Mouse (Mus musculus): ENCODE measurements around the gene Adam22. TPM values are rescaled to one million over a fixed set of nuclear protein-coding genes. Genes with fewer than 3 reads are reported as not detected.

The Adam22 gene
- polyA plus RNA-seq, 1 experiment from 2014 or later = 7.7 TPM

DNA sequence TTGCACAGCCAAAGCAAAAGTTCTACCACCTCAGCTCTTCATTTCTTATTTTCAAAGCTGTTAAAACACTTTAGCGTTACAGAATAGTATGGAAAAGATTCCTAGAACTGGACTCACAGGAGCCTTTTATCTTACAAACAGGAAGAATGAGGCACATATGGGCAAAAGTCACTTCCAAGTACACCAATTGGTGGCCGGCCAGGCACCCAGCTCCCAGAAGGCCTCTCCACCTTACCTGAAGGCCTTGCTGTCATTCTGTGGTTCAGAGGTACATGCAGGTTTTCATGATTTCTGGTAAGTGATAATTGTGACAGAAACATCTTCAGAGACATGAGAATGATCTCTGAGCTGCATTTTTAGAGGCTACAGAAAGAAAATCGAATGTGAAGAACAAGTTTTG lies 24.7 kb downstream of the Adam22 start:
- H3K27me3 ChIP-seq (ENCODE audit: insufficient read depth, low read length) = no peaks in the 10 kb centered on the region
- WGBS = 83% methylated on average over 3 of the region's 3 CpGs
- TF ChIP-seq CTCF (IDR thresholded peaks at IDR 0.05; ENCODE audit: low read depth) = no peak

GRCm38 (mm10) chr5:8341676-8342075 lies 26.3 kb downstream of the Adam22 start:
- no peaks in the 10 kb centered on the region for H3K36me3 ChIP-seq (ENCODE audit: insufficient read depth, low read length)
- no peak overlapping the region for H3K4me2 ChIP-seq (ENCODE audit: low read length)
- H3K4me1 ChIP-seq (replicated peaks; ENCODE audit: insufficient read depth, low read length) = no peaks in the 10 kb centered on the region
- WGBS = 89% methylated on average over 4 of the region's 4 CpGs
- H3K9ac ChIP-seq (ENCODE audit: low read depth, low read length) = no peak overlapping the region
- no peak overlapping the region for H3K4me3 ChIP-seq (replicated peaks; ENCODE audit: low read depth, low read length)
- no peaks in the 10 kb centered on the region for H3K27me3 ChIP-seq (ENCODE audit: insufficient read depth, low read length)
- no peak overlapping the region for H3K27ac ChIP-seq
- ATAC-seq (replicated peaks; ENCODE audit: low FRiP score, low read depth) = no peak
- DNase-seq (ENCODE audit: low spot score) = no peak
- H3K9me3 ChIP-seq (replicated peaks; ENCODE audit: low read length) = no peaks in the 10 kb centered on the region
- TF ChIP-seq CTCF (IDR thresholded peaks at IDR 0.05; ENCODE audit: low read depth) = no peak

More for the DNA sequence above, 24.7 kb downstream of the Adam22 start:
- H3K9me3 ChIP-seq (replicated peaks; ENCODE audit: low read length) = no peaks in the 10 kb centered on the region
- ATAC-seq (replicated peaks; ENCODE audit: low FRiP score, low read depth) (no peak), DNase-seq (ENCODE audit: low spot score) (no peak)
- H3K4me3 ChIP-seq (replicated peaks; ENCODE audit: low read depth, low read length) = no peak overlapping the region
- H3K27ac ChIP-seq = peak overlapping the region; percentile 8; the same call in 1 of the 2 replicates
- H3K4me1 ChIP-seq (replicated peaks; ENCODE audit: insufficient read depth, low read length) = no peaks in the 10 kb centered on the region
- no peak overlapping the region for H3K9ac ChIP-seq (ENCODE audit: low read depth, low read length)
- no peak overlapping the region for H3K4me2 ChIP-seq (ENCODE audit: low read length)
- H3K36me3 ChIP-seq (ENCODE audit: insufficient read depth, low read length) = no peaks in the 10 kb centered on the region

GRCm38 (mm10) chr5:8327645-8328269 lies 40.2 kb downstream of the Adam22 start:
- no peaks in the 10 kb centered on the region for H3K36me3 ChIP-seq (ENCODE audit: insufficient read depth, low read length)
- H3K4me1 ChIP-seq (replicated peaks; ENCODE audit: insufficient read depth, low read length) = no peaks in the 10 kb centered on the region
- WGBS = 41% methylated on average over 4 of the region's 4 CpGs
- no peaks in the 10 kb centered on the region for H3K9me3 ChIP-seq (replicated peaks; ENCODE audit: low read length)
- H3K4me2 ChIP-seq (ENCODE audit: low read length) = no peak overlapping the region
- no peak for ATAC-seq (replicated peaks; ENCODE audit: low FRiP score, low read depth)
- no peak overlapping the region for H3K4me3 ChIP-seq (replicated peaks; ENCODE audit: low read depth, low read length)
- H3K27me3 ChIP-seq (ENCODE audit: insufficient read depth, low read length) = no peaks in the 10 kb centered on the region
- TF ChIP-seq CTCF (IDR thresholded peaks at IDR 0.05; ENCODE audit: low read depth) = no peak
- DNase-seq (ENCODE audit: low spot score) = no peak
- H3K27ac ChIP-seq = 0 out of 2 replicates have a peak overlapping the region, but pooled peaks have one; percentile 6
- H3K9ac ChIP-seq (ENCODE audit: low read depth, low read length) = no peak overlapping the region

DNA sequence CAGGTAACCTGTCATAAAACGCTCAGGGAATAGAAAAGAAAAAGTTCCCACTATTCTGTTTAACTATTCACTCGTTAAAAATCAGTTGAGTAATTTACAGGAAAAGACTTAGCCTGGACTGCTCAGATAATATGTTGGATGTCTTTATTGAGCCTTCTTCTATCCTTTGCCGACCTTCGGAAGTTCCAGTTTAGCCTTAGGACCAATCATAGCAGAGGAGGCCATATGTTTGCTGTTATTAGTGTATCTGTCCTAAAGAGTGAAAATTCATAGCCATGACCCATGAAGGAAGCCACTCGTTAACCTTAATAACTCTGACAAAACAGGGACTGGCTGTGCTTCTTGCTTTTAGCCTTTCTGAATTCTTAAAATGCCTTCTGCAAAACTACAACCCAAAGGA lies 41.3 kb downstream of the Adam22 start:
- no peaks in the 10 kb centered on the region for H3K4me1 ChIP-seq (replicated peaks; ENCODE audit: insufficient read depth, low read length)
- no peaks in the 10 kb centered on the region for H3K27me3 ChIP-seq (ENCODE audit: insufficient read depth, low read length)
- no peak overlapping the region for H3K4me3 ChIP-seq (replicated peaks; ENCODE audit: low read depth, low read length)
- no peaks in the 10 kb centered on the region for H3K36me3 ChIP-seq (ENCODE audit: insufficient read depth, low read length)
- WGBS = 66% methylated on average over 5 of the region's 5 CpGs
- no peak overlapping the region for H3K9ac ChIP-seq (ENCODE audit: low read depth, low read length)
- no peaks in the 10 kb centered on the region for H3K9me3 ChIP-seq (replicated peaks; ENCODE audit: low read length)
- TF ChIP-seq CTCF (IDR thresholded peaks at IDR 0.05; ENCODE audit: low read depth) = no peak
- DNase-seq (ENCODE audit: low spot score) = peak; percentile 76
- no peak overlapping the region for H3K4me2 ChIP-seq (ENCODE audit: low read length)
- ATAC-seq (replicated peaks; ENCODE audit: low FRiP score, low read depth) = no peak
- H3K27ac ChIP-seq = no peak overlapping the region

GRCm38 (mm10) chr5:8312324-8312723 lies 55.6 kb downstream of the Adam22 start:
- whole genome bisulfite sequencing = 92% methylated on average over 2 of the region's 2 CpGs
- Histone ChIP-seq H3K27me3 (ENCODE audit: insufficient read depth, low read length) (no peaks in the 10 kb centered on the region), H3K4me1 (replicated peaks; ENCODE audit: insufficient read depth, low read length) (no peaks in the 10 kb centered on the region), H3K4me3 (replicated peaks; ENCODE audit: low read depth, low read length) (no peak overlapping the region), H3K36me3 (ENCODE audit: insufficient read depth, low read length) (no peaks in the 10 kb centered on the region), H3K9ac (ENCODE audit: low read depth, low read length) (no peak overlapping the region), H3K4me2 (ENCODE audit: low read length) (no peak overlapping the region), H3K9me3 (replicated peaks; ENCODE audit: low read length) (no peaks in the 10 kb centered on the region), H3K27ac (no peak overlapping the region)
- ATAC-seq (replicated peaks; ENCODE audit: low FRiP score, low read depth) (no peak), DNase-seq (ENCODE audit: low spot score) (no peak)
- no peak for TF ChIP-seq CTCF (IDR thresholded peaks at IDR 0.05; ENCODE audit: low read depth)

- H3K27ac ChIP-seq = no peak overlapping the region
- ATAC-seq (replicated peaks; ENCODE audit: low FRiP score, low read depth) = no peak
- WGBS = 38% methylated on average over 4 of the region's 4 CpGs
- no peak overlapping the region for H3K4me2 ChIP-seq (ENCODE audit: low read length)
- peak; percentile 78 for DNase-seq (ENCODE audit: low spot score)
- no peak overlapping the region for H3K4me3 ChIP-seq (replicated peaks; ENCODE audit: low read depth, low read length)
- no peak overlapping the region for H3K9ac ChIP-seq (ENCODE audit: low read depth, low read length)
- no peaks in the 10 kb centered on the region for H3K9me3 ChIP-seq (replicated peaks; ENCODE audit: low read length)
- no peak for TF ChIP-seq CTCF (IDR thresholded peaks at IDR 0.05; ENCODE audit: low read depth)
- H3K36me3 ChIP-seq (ENCODE audit: insufficient read depth, low read length) = no peaks in the 10 kb centered on the region
- no peaks in the 10 kb centered on the region for H3K4me1 ChIP-seq (replicated peaks; ENCODE audit: insufficient read depth, low read length)
- H3K27me3 ChIP-seq (ENCODE audit: insufficient read depth, low read length) = no peaks in the 10 kb centered on the region
Observed at GRCm38 (mm10) chr5:8310907-8311306, 57.1 kb downstream of the Adam22 start.
